Mouse (Mus musculus): ENCODE data around the gene Fgf9. TPM values are rescaled to one million over a fixed set of nuclear protein-coding genes. Genes with fewer than 3 reads are reported as not detected.
A peak's percentile ranks its signal among the peaks of the same experiment; 100 is the strongest.

Fgf9 gene
- 6.6 and 7.2 TPM in 2 replicates for polyA plus RNA-seq (2015; fragmentation: Nextera tagmentation; extraction: Ambion mirVana)

- peak within 1 kb of the TSS; percentile 98 for H3K4me2 ChIP-seq
- H3K4me3 ChIP-seq: peak within 1 kb of the TSS; percentile 82
- peak within 1 kb of the TSS; percentile 86 for H3K27ac ChIP-seq
- peaks cover 44% of the 10 kb centered on the region for H3K4me1 ChIP-seq (replicated peaks)
- peak within 1 kb of the TSS; percentile 80 for H3K9ac ChIP-seq
- no peaks in the 10 kb centered on the region for H3K36me3 ChIP-seq
- H3K9me3 ChIP-seq (replicated peaks): no peaks in the 10 kb centered on the region
- 0 out of 2 replicates have a peak, but pooled peaks have one; percentile 6 for ATAC-seq (replicated peaks; ENCODE audit: insufficient number of reproducible peaks, insufficient read depth, low FRiP score, low read depth)
- WGBS: 1% methylated on average over 31 of the region's 33 CpGs
- peaks cover 35% of the 10 kb centered on the region for H3K27me3 ChIP-seq
Observed at GRCm38 (mm10) chr14:58070481-58071119, at the start of gene Fgf9. Gene Fgf9 (plus strand): TSS chr14:58070547.

- Histone ChIP-seq H3K27ac (no peak overlapping the region), H3K36me3 (no peaks in the 10 kb centered on the region), H3K9ac (no peak overlapping the region), H3K27me3 (no peaks in the 10 kb centered on the region), H3K4me2 (no peak overlapping the region), H3K4me3 (no peak overlapping the region), H3K9me3 (replicated peaks) (no peaks in the 10 kb centered on the region), H3K4me1 (replicated peaks) (no peaks in the 10 kb centered on the region)
- ATAC-seq (replicated peaks; ENCODE audit: insufficient number of reproducible peaks, insufficient read depth, low FRiP score, low read depth): no peak
- 7% methylated on average over 8 of the region's 8 CpGs for WGBS
Observed at GRCm38 (mm10) chr14:58034567-58034966, 35.8 kb upstream of the Fgf9 start.

- Histone ChIP-seq H3K36me3 (no peaks in the 10 kb centered on the region), H3K27me3 (no peaks in the 10 kb centered on the region), H3K4me2 (no peak overlapping the region), H3K9ac (no peak overlapping the region), H3K9me3 (replicated peaks) (no peaks in the 10 kb centered on the region), H3K4me3 (no peak overlapping the region), H3K4me1 (replicated peaks) (no peaks in the 10 kb centered on the region), H3K27ac (no peak overlapping the region)
- WGBS: 31% methylated on average over 6 of the region's 6 CpGs
- ATAC-seq (replicated peaks; ENCODE audit: insufficient number of reproducible peaks, insufficient read depth, low FRiP score, low read depth): no peak
Observed at GRCm38 (mm10) chr14:58036174-58036573, 34.2 kb upstream of the Fgf9 start.

- 69% methylated on average over 4 of the region's 4 CpGs for WGBS
Observed at GRCm38 (mm10) chr14:58046639-58047284, 23.6 kb upstream of the Fgf9 start.

GRCm38 (mm10) chr14:58050691-58051090 lies 19.7 kb upstream of the Fgf9 start:
- Histone ChIP-seq H3K4me2 (no peak overlapping the region), H3K4me1 (replicated peaks) (no peaks in the 10 kb centered on the region), H3K36me3 (no peaks in the 10 kb centered on the region), H3K27ac (no peak overlapping the region), H3K4me3 (no peak overlapping the region), H3K9ac (no peak overlapping the region), H3K27me3 (no peaks in the 10 kb centered on the region), H3K9me3 (replicated peaks) (no peaks in the 10 kb centered on the region)
- 92% methylated on average over 5 of the region's 5 CpGs for WGBS
- ATAC-seq (replicated peaks; ENCODE audit: insufficient number of reproducible peaks, insufficient read depth, low FRiP score, low read depth): no peak

More at GRCm38 (mm10) chr14:58046639-58047284, 23.6 kb upstream of the Fgf9 start:
- Histone ChIP-seq H3K9me3 (replicated peaks) (no peaks in the 10 kb centered on the region), H3K27me3 (no peaks in the 10 kb centered on the region), H3K4me3 (no peak overlapping the region), H3K9ac (no peak overlapping the region), H3K4me2 (no peak overlapping the region), H3K27ac (no peak overlapping the region), H3K36me3 (no peaks in the 10 kb centered on the region), H3K4me1 (replicated peaks) (no peaks in the 10 kb centered on the region)
- ATAC-seq (replicated peaks; ENCODE audit: insufficient number of reproducible peaks, insufficient read depth, low FRiP score, low read depth): no peak

GRCm38 (mm10) chr14:58067586-58067985 lies 2.8 kb upstream of the Fgf9 start:
- Histone ChIP-seq H3K36me3 (no peaks in the 10 kb centered on the region), H3K9me3 (replicated peaks) (no peaks in the 10 kb centered on the region), H3K4me2 (no peak overlapping the region), H3K27me3 (peaks cover 18% of the 10 kb centered on the region), H3K4me3 (no peak overlapping the region), H3K27ac (no peak overlapping the region), H3K9ac (no peak overlapping the region), H3K4me1 (replicated peaks) (peaks cover 18% of the 10 kb centered on the region)
- WGBS: 59% methylated on average over 2 of the region's 2 CpGs
- ATAC-seq (replicated peaks; ENCODE audit: insufficient number of reproducible peaks, insufficient read depth, low FRiP score, low read depth): no peak

GRCm38 (mm10) chr14:58068641-58069040 lies 1.7 kb upstream of the Fgf9 start:
- Histone ChIP-seq H3K4me3 (no peak overlapping the region), H3K4me1 (replicated peaks) (peaks cover 24% of the 10 kb centered on the region), H3K27ac (no peak overlapping the region), H3K9ac (no peak overlapping the region), H3K36me3 (no peaks in the 10 kb centered on the region), H3K4me2 (no peak overlapping the region), H3K27me3 (peaks cover 25% of the 10 kb centered on the region), H3K9me3 (replicated peaks) (no peaks in the 10 kb centered on the region)
- ATAC-seq (replicated peaks; ENCODE audit: insufficient number of reproducible peaks, insufficient read depth, low FRiP score, low read depth): no peak
- WGBS: 60% methylated on average over 1 of the region's 1 CpGs

- Histone ChIP-seq H3K4me2 (peak overlapping the region; percentile 98), H3K27ac (no peak overlapping the region), H3K36me3 (no peaks in the 10 kb centered on the region), H3K9ac (no peak overlapping the region), H3K9me3 (replicated peaks) (no peaks in the 10 kb centered on the region), H3K4me3 (peak overlapping the region; percentile 82), H3K27me3 (peaks cover 29% of the 10 kb centered on the region), H3K4me1 (replicated peaks) (peaks cover 37% of the 10 kb centered on the region)
- 2% methylated on average over 6 of the region's 6 CpGs for WGBS
- no peak for ATAC-seq (replicated peaks; ENCODE audit: insufficient number of reproducible peaks, insufficient read depth, low FRiP score, low read depth)
Observed at GRCm38 (mm10) chr14:58069927-58070326, 420 bp upstream of the Fgf9 start.

- ATAC-seq (replicated peaks; ENCODE audit: insufficient number of reproducible peaks, insufficient read depth, low FRiP score, low read depth): 0 out of 2 replicates have a peak, but pooled peaks have one; percentile 2
- peak overlapping the region; percentile 98 for H3K4me2 ChIP-seq
- under 1% methylated on average over 31 of the region's 31 CpGs for WGBS
- H3K27ac ChIP-seq: peak overlapping the region; percentile 86
- no peaks in the 10 kb centered on the region for H3K36me3 ChIP-seq
- H3K4me1 ChIP-seq (replicated peaks): peaks cover 49% of the 10 kb centered on the region
- no peaks in the 10 kb centered on the region for H3K9me3 ChIP-seq (replicated peaks)
- H3K9ac ChIP-seq: peak overlapping the region; percentile 80
- peak overlapping the region; percentile 82 for H3K4me3 ChIP-seq
- peaks cover 41% of the 10 kb centered on the region for H3K27me3 ChIP-seq
Observed at GRCm38 (mm10) chr14:58071120-58071641, 834 bp downstream of the Fgf9 start.

- peak overlapping the region; percentile 82 for H3K4me3 ChIP-seq
- H3K4me1 ChIP-seq (replicated peaks): peaks cover 54% of the 10 kb centered on the region
- H3K36me3 ChIP-seq: no peaks in the 10 kb centered on the region
- H3K27me3 ChIP-seq: peaks cover 49% of the 10 kb centered on the region
- peak overlapping the region; percentile 86 for H3K27ac ChIP-seq
- H3K9me3 ChIP-seq (replicated peaks): no peaks in the 10 kb centered on the region
- peak; percentile 82 for ATAC-seq (replicated peaks; ENCODE audit: insufficient number of reproducible peaks, insufficient read depth, low FRiP score, low read depth)
- H3K4me2 ChIP-seq: peak overlapping the region; percentile 98
- peak overlapping the region; percentile 80 for H3K9ac ChIP-seq
- under 1% methylated on average over 85 of the region's 85 CpGs for WGBS
Observed at GRCm38 (mm10) chr14:58071830-58072770, 1.8 kb downstream of the Fgf9 start.

All from heart, embryonic 15.5 days (tissue).